Mouse (Mus musculus): ENCODE measurements at regions not wholly inside any gene's neighbourhood (a gene's known extent, or its start where the extent isn't known, plus 50 kb on each side); places are given as distances from the start of the nearest gene placed in this dataset.
"Not testable (repeated sequence)": the region's sequence is repeated elsewhere in the genome, so short reads cannot be mapped to it uniquely, and the experiment has no call there.

DNA sequence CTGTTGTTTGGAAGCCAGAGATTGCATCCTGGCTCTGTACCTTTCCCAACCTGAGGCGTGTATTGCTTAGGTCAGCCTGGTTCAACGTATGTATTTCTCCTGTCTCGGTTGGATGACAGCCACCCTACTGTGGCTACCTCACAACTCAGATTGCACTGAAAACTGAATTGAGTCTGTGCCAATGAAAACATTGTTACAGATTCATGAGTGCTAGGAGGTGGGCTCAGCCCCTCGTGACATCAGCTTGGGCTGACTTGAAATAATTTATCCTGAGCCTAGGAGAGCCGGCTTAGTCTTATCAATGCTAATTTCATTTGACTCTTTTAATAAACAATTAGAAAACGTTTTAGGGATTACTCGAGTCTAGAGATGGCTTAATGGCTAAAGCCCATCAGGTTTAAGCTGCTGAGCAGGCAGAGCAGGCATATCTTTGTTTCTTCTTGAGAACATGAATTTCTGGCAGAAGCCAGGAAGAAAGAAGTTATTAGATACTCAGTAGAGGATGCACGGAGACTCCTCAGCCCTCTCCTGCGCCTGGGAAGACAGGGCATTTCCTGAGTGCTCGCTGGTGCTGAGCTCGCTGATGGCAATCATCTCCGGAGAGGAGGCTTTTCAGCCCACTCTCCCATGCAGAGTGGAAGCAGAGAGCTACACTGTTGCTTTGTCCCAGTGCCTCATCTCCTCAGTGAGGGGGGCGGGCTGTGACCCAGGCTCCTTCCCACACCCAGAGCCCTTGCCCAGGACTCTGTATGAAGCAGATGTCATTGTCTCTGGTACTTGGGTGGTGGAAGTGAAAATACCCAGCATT lies 120.9 kb upstream of the Trpc7 start:
- DNase-seq (ENCODE audit: extremely low read depth), result no peak
- Histone ChIP-seq H3K4me3 (replicated peaks in 1 of 3; ENCODE audit: low read depth in 2 of 3, low read length in 2 of 3, poor library complexity in 1 of 3) (no peak overlapping the region), H3K9ac (ENCODE audit: insufficient read depth, low read depth) (no peak overlapping the region), H3K27ac (ENCODE audit: insufficient read depth, low read depth) (no peak overlapping the region), H3K36me3 (replicated peaks in 1 of 2; ENCODE audit: control insufficient read depth in 1 of 2, insufficient read depth in 1 of 2, low read length in 1 of 2) (no peaks in the 10 kb centered on the region), H3K79me2 (replicated peaks; ENCODE audit: control insufficient read depth, extremely low read depth, insufficient read depth, poor library complexity, severe bottlenecking) (no peaks in the 10 kb centered on the region), H3K27me3 (replicated peaks) (no peaks in the 10 kb centered on the region), H3K4me2 (ENCODE audit: insufficient read depth, low read depth, poor library complexity, severe bottlenecking) (no peak overlapping the region), H3K4me1 (ENCODE audit: control insufficient read depth in 1 of 2, insufficient read depth in 2 of 2) (no peaks in the 10 kb centered on the region), H3K9me3 (replicated peaks; ENCODE audit: low read length) (peaks cover 76% of the 10 kb centered on the region)
- in situ Hi-C loops (cut with MboI; ENCODE audit: low pct_ligation_motif_present, low pct_unique_long_range_greater_than_20kb, low sequenced_read_pairs), result no loop called here
- TF ChIP-seq ZNF384 (IDR thresholded peaks at IDR 0.05; ENCODE audit: low read depth, low read length) (no peak), ZMIZ1 (IDR thresholded peaks at IDR 0.05; ENCODE audit: low read depth, low read length) (no peak), MEF2A (IDR thresholded peaks at IDR 0.05; ENCODE audit: borderline replicate concordance, low read depth, low read length) (no peak), TBP (conservative IDR thresholded peaks at IDR 0.05; ENCODE audit: low read depth, low read length) (no peak), MAX (IDR thresholded peaks at IDR 0.05; ENCODE audit: low read length) (no peak), USF1 (IDR thresholded peaks at IDR 0.05; ENCODE audit: low read depth, low read length) (no peak), JUND (conservative IDR thresholded peaks at IDR 0.05; ENCODE audit: low read depth, low read length) (no peak), TCF12 (IDR thresholded peaks at IDR 0.05; ENCODE audit: low read depth, low read length) (no peak), UBTF (IDR thresholded peaks at IDR 0.05; ENCODE audit: low read depth, low read length) (no peak), ZC3H11A (IDR thresholded peaks at IDR 0.05; ENCODE audit: low read depth, low read length) (no peak), SIN3A (IDR thresholded peaks at IDR 0.05; ENCODE audit: low read length) (no peak)
- dilution Hi-C loops (cut with MboI; ENCODE audit: extremely low pct_ligation_motif_present, extremely low pct_unique_long_range_greater_than_20kb, low sequenced_read_pairs), result no loop called here

DNA sequence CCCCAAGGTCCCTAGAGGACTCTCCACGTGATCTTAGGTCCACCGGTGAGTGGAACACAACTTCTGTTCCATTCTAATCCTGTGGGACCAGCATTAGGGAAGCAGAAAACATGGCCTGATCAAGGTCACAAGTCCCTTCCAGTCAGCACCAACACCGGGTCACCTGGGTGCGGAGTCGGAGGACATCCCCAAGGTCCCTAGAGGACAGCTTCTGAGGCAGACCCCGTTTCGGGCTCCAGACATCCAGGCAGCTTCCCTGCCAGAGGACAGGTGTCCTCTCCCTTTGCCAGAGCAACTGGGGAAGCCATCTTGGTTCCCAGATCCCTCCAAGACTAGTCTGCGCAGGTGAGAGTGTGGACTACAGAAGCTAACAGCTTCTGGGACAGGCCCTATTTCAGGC lies 111.4 kb upstream of the Trpc7 start:
- dilution Hi-C loops (cut with MboI; ENCODE audit: extremely low pct_ligation_motif_present, extremely low pct_unique_long_range_greater_than_20kb, low sequenced_read_pairs); H3K79me2 ChIP-seq (replicated peaks; ENCODE audit: control insufficient read depth, extremely low read depth, insufficient read depth, poor library complexity, severe bottlenecking): not testable (repeated sequence)

DNA sequence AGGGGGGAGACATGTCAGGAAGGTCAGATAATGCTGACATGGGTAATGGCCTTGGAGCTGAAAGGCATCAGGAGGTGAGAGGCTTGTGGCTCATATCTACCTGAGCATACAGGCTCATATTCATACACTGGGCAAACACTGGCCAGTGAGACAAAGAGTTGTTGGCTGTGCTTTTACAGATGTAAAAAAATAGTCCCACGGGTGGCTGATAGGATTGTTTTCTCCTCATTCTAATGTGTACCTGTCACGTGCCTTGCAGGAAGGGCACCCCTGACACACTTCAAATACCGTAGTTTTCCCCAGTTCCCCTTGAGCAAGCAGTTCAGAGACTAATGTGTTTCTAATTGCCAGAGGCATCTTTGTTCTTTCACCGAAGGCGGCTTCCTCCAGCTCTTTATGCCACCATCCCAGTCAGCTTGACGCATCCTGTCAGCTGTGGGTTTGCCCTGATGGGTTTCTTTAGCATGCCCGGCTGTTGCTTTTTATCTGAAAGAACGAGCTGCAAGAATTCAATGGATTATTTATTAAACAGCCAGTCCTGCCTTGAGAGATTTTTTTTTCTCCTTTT lies 107.9 kb upstream of the Trpc7 start:
- H3K4me3 ChIP-seq (replicated peaks in 1 of 3; ENCODE audit: low read depth in 2 of 3, low read length in 2 of 3, poor library complexity in 1 of 3), result no peak overlapping the region
- peaks cover 70% of the 10 kb centered on the region for H3K9me3 ChIP-seq (replicated peaks; ENCODE audit: low read length)
- TF ChIP-seq CHD2 (IDR thresholded peaks at IDR 0.05; ENCODE audit: low read length), result no peak
- TF ChIP-seq SMC3 (IDR thresholded peaks at IDR 0.05; ENCODE audit: low read depth, low read length), result no peak
- no peak for TF ChIP-seq POLR2AphosphoS2 (IDR thresholded peaks at IDR 0.05; ENCODE audit: low read depth, low read length)
- no peak for TF ChIP-seq JUND (conservative IDR thresholded peaks at IDR 0.05; ENCODE audit: low read depth, low read length)
- TF ChIP-seq MAFK (IDR thresholded peaks at IDR 0.05; ENCODE audit: insufficient replicate concordance, low read length), result no peak
- TF ChIP-seq MXI1 (IDR thresholded peaks at IDR 0.05; ENCODE audit: low read depth, low read length), result no peak
- TF ChIP-seq ZMIZ1 (IDR thresholded peaks at IDR 0.05; ENCODE audit: low read depth, low read length), result no peak
- TF ChIP-seq EP300 (IDR thresholded peaks at IDR 0.05; ENCODE audit: low read length), result no peak
- no peak for TF ChIP-seq ZNF384 (IDR thresholded peaks at IDR 0.05; ENCODE audit: low read depth, low read length)
- no peak for TF ChIP-seq POLR2A (IDR thresholded peaks at IDR 0.05; ENCODE audit: low read depth, low read length)
- no peak for TF ChIP-seq ETS1 (conservative IDR thresholded peaks at IDR 0.05; ENCODE audit: low read depth, low read length)
- TF ChIP-seq MAX (IDR thresholded peaks at IDR 0.05; ENCODE audit: low read length), result no peak
- no peak for TF ChIP-seq CHD1 (IDR thresholded peaks at IDR 0.05; ENCODE audit: low read depth, low read length)
- TF ChIP-seq UBTF (IDR thresholded peaks at IDR 0.05; ENCODE audit: low read depth, low read length), result no peak
- no peak for TF ChIP-seq USF1 (IDR thresholded peaks at IDR 0.05; ENCODE audit: low read depth, low read length)
- no peak for TF ChIP-seq E2F4 (IDR thresholded peaks at IDR 0.05; ENCODE audit: insufficient replicate concordance, low read depth, low read length)
- TF ChIP-seq KAT2A (IDR thresholded peaks at IDR 0.05; ENCODE audit: insufficient replicate concordance, low read length), result no peak
- no peak for TF ChIP-seq IRF4 (IDR thresholded peaks at IDR 0.05; ENCODE audit: low read depth, low read length)
- H3K9ac ChIP-seq (ENCODE audit: insufficient read depth, low read depth), result no peak overlapping the region
- H3K4me1 ChIP-seq (ENCODE audit: control insufficient read depth in 1 of 2, insufficient read depth in 2 of 2), result no peaks in the 10 kb centered on the region
- H3K27me3 ChIP-seq (replicated peaks), result no peaks in the 10 kb centered on the region
- in situ Hi-C loops (cut with MboI; ENCODE audit: low pct_ligation_motif_present, low pct_unique_long_range_greater_than_20kb, low sequenced_read_pairs), result no loop called here
- no peaks in the 10 kb centered on the region for H3K36me3 ChIP-seq (replicated peaks in 1 of 2; ENCODE audit: control insufficient read depth in 1 of 2, insufficient read depth in 1 of 2, low read length in 1 of 2)
- H3K27ac ChIP-seq (ENCODE audit: insufficient read depth, low read depth), result no peak overlapping the region
- dilution Hi-C loops (cut with MboI; ENCODE audit: extremely low pct_ligation_motif_present, extremely low pct_unique_long_range_greater_than_20kb, low sequenced_read_pairs), result no loop called here
- no peak overlapping the region for H3K4me2 ChIP-seq (ENCODE audit: insufficient read depth, low read depth, poor library complexity, severe bottlenecking)
- H3K79me2 ChIP-seq (replicated peaks; ENCODE audit: control insufficient read depth, extremely low read depth, insufficient read depth, poor library complexity, severe bottlenecking), result no peaks in the 10 kb centered on the region
- DNase-seq (ENCODE audit: extremely low read depth), result no peak

More for the DNA sequence above, 111.4 kb upstream of the Trpc7 start:
- in situ Hi-C loops (cut with MboI; ENCODE audit: low pct_ligation_motif_present, low pct_unique_long_range_greater_than_20kb, low sequenced_read_pairs); H3K27ac ChIP-seq (ENCODE audit: insufficient read depth, low read depth); H3K4me1 ChIP-seq (ENCODE audit: control insufficient read depth in 1 of 2, insufficient read depth in 2 of 2); H3K27me3 ChIP-seq (replicated peaks); DNase-seq (ENCODE audit: extremely low read depth); H3K36me3 ChIP-seq (replicated peaks in 1 of 2; ENCODE audit: control insufficient read depth in 1 of 2, insufficient read depth in 1 of 2, low read length in 1 of 2); H3K4me2 ChIP-seq (ENCODE audit: insufficient read depth, low read depth, poor library complexity, severe bottlenecking); H3K9ac ChIP-seq (ENCODE audit: insufficient read depth, low read depth); H3K4me3 ChIP-seq (replicated peaks in 1 of 3; ENCODE audit: low read depth in 2 of 3, low read length in 2 of 3, poor library complexity in 1 of 3): not testable (repeated sequence)
- peaks cover 40% of the 10 kb centered on the region for H3K9me3 ChIP-seq (replicated peaks; ENCODE audit: low read length)

All from CH12.LX (cell line).